Mouse (Mus musculus) myocyte (in vitro differentiated cells): Measurements from ENCODE around the gene Gng12.

Source experiments
- CEBPB ChIP-seq: IDR thresholded peaks from 2 replicates; pipeline ENCODE4 v1.6.1; 2011; ENCODE audit warnings: mild to moderate bottlenecking, moderate library complexity; ENCODE audit not compliant: poor library complexity, insufficient read depth, severe bottlenecking
- E2F4 ChIP-seq: IDR thresholded peaks from one replicate; pipeline ENCODE4 v1.6.1; 2011; ENCODE audit warnings: mild to moderate bottlenecking, control low read depth, moderate library complexity; ENCODE audit not compliant: insufficient read depth
- MAX ChIP-seq: IDR thresholded peaks from one replicate; pipeline ENCODE4 v1.6.1; 2011; ENCODE audit warnings: low read depth, mild to moderate bottlenecking, control low read depth
- MYOG ChIP-seq, 3 experiments: IDR thresholded peaks; one replicate each; pipeline ENCODE4 v1.6.1; 2011; ENCODE audit warnings: control low read depth in 2 of 3, low read depth in 2 of 3, mild to moderate bottlenecking in 2 of 3; ENCODE audit not compliant: insufficient read length in 2 of 3, control insufficient read depth in 1 of 3, insufficient read depth in 1 of 3
- POLR2A ChIP-seq: IDR thresholded peaks from one replicate; pipeline ENCODE4 v1.6.1; 2011; ENCODE audit warnings: low read depth, mild to moderate bottlenecking, control low read depth, moderate library complexity; ENCODE audit not compliant: insufficient read length
- POLR2AphosphoS2 ChIP-seq: IDR thresholded peaks from one replicate; pipeline ENCODE4 v1.6.1; 2011; ENCODE audit warnings: low read depth, control low read depth; ENCODE audit not compliant: insufficient read length
- SRF ChIP-seq: IDR thresholded peaks from one replicate; pipeline ENCODE4 v1.6.1; 2011; ENCODE audit warnings: low read depth; ENCODE audit not compliant: control insufficient read depth, insufficient read length
- TCF12 ChIP-seq: IDR thresholded peaks from one replicate; pipeline ENCODE4 v1.6.1; 2011; ENCODE audit warnings: mild to moderate bottlenecking, control low read depth; ENCODE audit not compliant: poor library complexity, insufficient read depth, severe bottlenecking
- TCF3 ChIP-seq: IDR thresholded peaks from one replicate; pipeline ENCODE4 v1.6.1; 2011; ENCODE audit warnings: low read depth, control low read depth; ENCODE audit not compliant: insufficient read length

DNA sequence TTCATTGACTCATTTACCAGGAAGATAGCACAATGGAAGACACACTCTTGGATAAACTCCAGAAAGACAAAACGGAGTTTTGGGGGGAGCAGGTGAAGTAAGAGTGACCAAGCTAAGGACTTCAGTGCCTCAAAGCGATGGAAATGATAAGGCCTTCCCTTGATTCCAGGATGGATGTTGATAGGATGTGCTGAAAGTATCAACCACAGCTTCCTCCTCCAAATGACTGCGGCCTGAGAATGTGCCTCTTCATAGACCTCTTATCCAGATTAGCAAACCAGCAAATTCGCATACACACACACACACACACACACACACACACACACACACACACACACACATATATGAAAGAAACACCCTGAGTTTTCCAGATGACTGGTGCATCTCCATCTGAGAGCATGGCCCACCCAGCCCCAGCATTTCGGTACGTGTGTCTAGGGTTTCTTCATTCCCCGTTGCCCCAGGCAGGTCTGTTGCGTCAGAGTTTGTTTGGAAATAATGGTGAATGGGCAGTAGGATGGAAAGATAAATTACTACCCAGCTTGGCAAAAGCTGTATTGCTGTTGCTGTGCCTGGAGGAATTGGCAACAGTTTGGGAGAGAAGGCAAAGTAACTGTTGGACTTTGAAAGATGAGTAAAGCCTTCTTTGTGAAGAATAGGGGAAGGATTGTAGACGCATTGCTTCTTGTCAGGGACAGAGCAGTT, 131.4 kb downstream of the Gng12 start:
- no peak for TF ChIP-seq POLR2A
- no peak for TF ChIP-seq POLR2AphosphoS2
- no peak for TF ChIP-seq E2F4
- TF ChIP-seq MAX = no peak
- no peak for TF ChIP-seq MYOG (IDR thresholded peaks at IDR 0.05; ENCODE audit: control insufficient read depth in 1 of 3, insufficient read depth in 1 of 3, insufficient read length in 2 of 3, low read depth in 2 of 3)
- no peak for TF ChIP-seq TCF3
- no peak for TF ChIP-seq TCF12
- no peak for TF ChIP-seq SRF
- TF ChIP-seq CEBPB = no peak
